Mouse (Mus musculus) MEL (cell line): ENCODE results near the gene Htatip2. TPM values are rescaled to one million over a fixed set of nuclear protein-coding genes. Genes with fewer than 3 reads are reported as not detected.

Experiments used
- DNase-seq: peaks from one replicate; pipeline ENCODE4 v3.0.0; 2011; ENCODE audit warnings: low read depth, low spot score
- H3K27ac ChIP-seq: 2 replicates; pipeline ENCODE4 v1.5.1; 2012; ENCODE audit warnings: low read depth, mild to moderate bottlenecking, control low read depth, low read length, moderate library complexity; ENCODE audit not compliant: control insufficient read depth
- H3K27me3 ChIP-seq, 2 experiments: fragments of 150-350 bp in 1 of 2; sonication (generic) in 1 of 2; 2 replicates each; pipeline ENCODE4 v1.6.1; 2012; ENCODE audit warnings: low read length in 2 of 2, mild to moderate bottlenecking in 2 of 2, improper control_type of control experiment in 1 of 2, moderate library complexity in 1 of 2; ENCODE audit not compliant: insufficient read depth in 2 of 2, control insufficient read depth in 1 of 2
- H3K36me3 ChIP-seq, 2 experiments: 2 replicates each; pipeline ENCODE4 v1.6.1; 2012 to 2014; ENCODE audit warnings: low read length in 2 of 2, improper control_type of control experiment in 1 of 2, inconsistent platforms in 1 of 2, mild to moderate bottlenecking in 1 of 2; ENCODE audit not compliant: insufficient read depth in 2 of 2, control insufficient read depth in 1 of 2
- H3K4me1 ChIP-seq, 2 experiments: fragments of 150-350 bp in 1 of 2; sonication (generic) in 1 of 2; 2 replicates each; pipeline ENCODE4 v1.6.1; 2012; ENCODE audit warnings: low read length in 2 of 2, improper control_type of control experiment in 1 of 2, mild to moderate bottlenecking in 1 of 2; ENCODE audit not compliant: insufficient read depth in 2 of 2, control insufficient read depth in 1 of 2
- H3K4me3 ChIP-seq, 2 experiments: fragments of 150-350 bp in 1 of 2; sonication (generic) in 1 of 2; 2 replicates each; pipeline ENCODE4 v1.5.1; 2012; ENCODE audit warnings: low read depth in 2 of 2, low read length in 2 of 2, mild to moderate bottlenecking in 2 of 2, moderate library complexity in 2 of 2, control low read depth in 1 of 2, improper control_type of control experiment in 1 of 2; ENCODE audit not compliant: control insufficient read depth in 1 of 2, insufficient read depth in 1 of 2
- H3K79me2 ChIP-seq: 2 replicates; pipeline ENCODE4 v1.6.1; 2012; ENCODE audit warnings: mild to moderate bottlenecking, low read length, moderate library complexity; ENCODE audit not compliant: control insufficient read depth, poor library complexity, insufficient read depth
- H3K9ac ChIP-seq: 2 replicates; pipeline ENCODE4 v1.6.1; 2012; ENCODE audit warnings: low read depth, mild to moderate bottlenecking, control low read depth, low read length, moderate library complexity; ENCODE audit not compliant: control insufficient read depth, poor library complexity, severe bottlenecking
- H3K9me3 ChIP-seq: fragments of 150-350 bp; sonication (generic); replicated peaks from 2 replicates; pipeline ENCODE4 v1.6.1; 2012; ENCODE audit warnings: mild to moderate bottlenecking, low read length, improper control_type of control experiment, moderate library complexity; ENCODE audit not compliant: insufficient read depth
- BHLHE40 ChIP-seq: IDR thresholded peaks from 2 replicates; pipeline ENCODE4 v1.6.1; 2012; ENCODE audit warnings: low read depth, mild to moderate bottlenecking, inconsistent platforms, low read length, improper control_type of control experiment, borderline replicate concordance
- CHD1 ChIP-seq: IDR thresholded peaks from 2 replicates; pipeline ENCODE4 v1.6.1; 2012; ENCODE audit warnings: low read depth, mild to moderate bottlenecking, inconsistent platforms, low read length, improper control_type of control experiment
- CHD2 ChIP-seq: IDR thresholded peaks from 2 replicates; pipeline ENCODE4 v1.6.1; 2011; ENCODE audit warnings: low read length, improper control_type of control experiment
- CTCF ChIP-seq, 3 experiments: IDR thresholded peaks in 2 of 3; conservative IDR thresholded peaks in 1 of 3; 2 replicates each; pipeline ENCODE4 v1.5.1; 2011 to 2012; ENCODE audit warnings: low read length in 3 of 3, low read depth in 2 of 3, mild to moderate bottlenecking in 2 of 3, improper control_type of control experiment in 1 of 3, inconsistent platforms in 1 of 3, mixed read lengths in 1 of 3, moderate library complexity in 1 of 3; ENCODE audit not compliant: control insufficient read depth in 1 of 3, insufficient read depth in 1 of 3, poor library complexity in 1 of 3, severe bottlenecking in 1 of 3
- ELF1 ChIP-seq: IDR thresholded peaks from 2 replicates; pipeline ENCODE4 v1.6.1; 2014; ENCODE audit warnings: low read depth, mild to moderate bottlenecking, inconsistent platforms, low read length, improper control_type of control experiment, moderate library complexity
- EP300 ChIP-seq, 2 experiments: IDR thresholded peaks; 2 replicates each; pipeline ENCODE4 v1.6.1; 2011; ENCODE audit warnings: improper control_type of control experiment in 2 of 2, low read length in 2 of 2, low read depth in 1 of 2, mild to moderate bottlenecking in 1 of 2
- GABPA ChIP-seq: IDR thresholded peaks from 2 replicates; pipeline ENCODE4 v1.6.1; 2012; ENCODE audit warnings: low read depth, mild to moderate bottlenecking, inconsistent platforms, low read length, improper control_type of control experiment, moderate library complexity
- HCFC1 ChIP-seq: IDR thresholded peaks from 2 replicates; pipeline ENCODE4 v1.6.1; 2012; ENCODE audit warnings: low read depth, mild to moderate bottlenecking, inconsistent platforms, low read length, improper control_type of control experiment, moderate library complexity
- KAT2A ChIP-seq: conservative IDR thresholded peaks from 2 replicates; pipeline ENCODE4 v1.6.1; 2012; ENCODE audit warnings: low read depth, low read length, improper control_type of control experiment, inconsistent platforms
- MAFK ChIP-seq: IDR thresholded peaks from 2 replicates; pipeline ENCODE4 v1.6.1; 2011; ENCODE audit warnings: low read depth, mild to moderate bottlenecking, low read length, improper control_type of control experiment, borderline replicate concordance
- MAX ChIP-seq: IDR thresholded peaks from 2 replicates; pipeline ENCODE4 v1.6.1; 2011; ENCODE audit warnings: low read length, improper control_type of control experiment
- MAZ ChIP-seq: IDR thresholded peaks from 2 replicates; pipeline ENCODE4 v1.6.1; 2012; ENCODE audit warnings: low read depth, mild to moderate bottlenecking, inconsistent platforms, low read length, improper control_type of control experiment
- MEF2A ChIP-seq: IDR thresholded peaks from 2 replicates; pipeline ENCODE4 v1.6.1; 2014; ENCODE audit warnings: low read depth, mild to moderate bottlenecking, inconsistent platforms, low read length, improper control_type of control experiment; ENCODE audit not compliant: poor library complexity, insufficient replicate concordance, severe bottlenecking; ENCODE audit errors: extremely low read depth
- NELFE ChIP-seq: IDR thresholded peaks from 2 replicates; pipeline ENCODE4 v1.6.1; 2011; ENCODE audit warnings: low read depth, low read length, improper control_type of control experiment
- POLR2A ChIP-seq, 2 experiments: IDR thresholded peaks; 2 replicates each; pipeline ENCODE4 v1.6.1; 2011 to 2012; ENCODE audit warnings: low read length in 2 of 2, mild to moderate bottlenecking in 2 of 2, control low read depth in 1 of 2, improper control_type of control experiment in 1 of 2, low read depth in 1 of 2, moderate library complexity in 1 of 2; ENCODE audit not compliant: control insufficient read depth in 1 of 2, insufficient read depth in 1 of 2, poor library complexity in 1 of 2
- POLR2AphosphoS5 ChIP-seq: IDR thresholded peaks from 2 replicates; pipeline ENCODE4 v1.6.1; 2012; ENCODE audit warnings: low read depth, borderline replicate concordance, mild to moderate bottlenecking, inconsistent platforms, low read length, moderate library complexity, mixed read lengths
- RCOR1 ChIP-seq: IDR thresholded peaks from 2 replicates; pipeline ENCODE4 v1.6.1; 2012; ENCODE audit warnings: low read depth, mild to moderate bottlenecking, inconsistent platforms, low read length, improper control_type of control experiment
- SIN3A ChIP-seq: IDR thresholded peaks from 2 replicates; pipeline ENCODE4 v1.6.1; 2012; ENCODE audit warnings: low read length, improper control_type of control experiment, inconsistent platforms
- TAL1 ChIP-seq: IDR thresholded peaks from 2 replicates; pipeline ENCODE4 v1.6.1; 2012; ENCODE audit warnings: mild to moderate bottlenecking, inconsistent platforms, low read length, moderate library complexity, mixed read lengths
- USF1 ChIP-seq: IDR thresholded peaks from 2 replicates; pipeline ENCODE4 v1.6.1; 2014; ENCODE audit warnings: low read depth, mild to moderate bottlenecking, inconsistent platforms, low read length, improper control_type of control experiment, moderate library complexity
- ZMIZ1 ChIP-seq: IDR thresholded peaks from 2 replicates; pipeline ENCODE4 v1.6.1; 2012; ENCODE audit warnings: low read depth, mild to moderate bottlenecking, inconsistent platforms, low read length, improper control_type of control experiment, moderate library complexity
- ZNF384 ChIP-seq: IDR thresholded peaks from 2 replicates; pipeline ENCODE4 v1.6.1; 2012; ENCODE audit warnings: low read depth, mild to moderate bottlenecking, inconsistent platforms, low read length, improper control_type of control experiment
- polyA plus RNA-seq, 2 experiments: library from polyadenylated mRNA; stranded (reverse) in 1 of 2; unstranded in 1 of 2; fragments of >175 nt in 1 of 2; fragments of >200 nt in 1 of 2; gene quantifications; 2 replicates each; pipeline versions ENCODE4 v1.2.1 to v1.2.4; 2012; ENCODE audit warnings: low replicate concordance in 2 of 2, low read depth in 1 of 2; ENCODE audit not compliant: insufficient read length in 2 of 2, insufficient read depth in 1 of 2, missing spikeins in 1 of 2
- total RNA-seq: library from RNA; depleted of rRNA; stranded (reverse); fragments of 300-350 nt; gene quantifications from 2 replicates; pipeline ENCODE4 v1.2.3, GENCODE M21; 2012

Gene Htatip2
- total and polyA plus RNA-seq, 3 experiments = 22.5 to 37.8 TPM; not detected in 1

- no peaks in the 10 kb centered on the region for H3K9me3 ChIP-seq
- H3K27ac ChIP-seq = no peak overlapping the region
- TF ChIP-seq TAL1 = no peak
- TF ChIP-seq MAX = no peak
- TF ChIP-seq CTCF (IDR thresholded peaks at IDR 0.05 in 2 of 3, conservative IDR thresholded peaks at IDR 0.05 in 1 of 3; ENCODE audit: control insufficient read depth in 1 of 3, insufficient read depth in 1 of 3, low read depth in 2 of 3, low read length in 3 of 3, poor library complexity in 1 of 3, severe bottlenecking in 1 of 3) = no peak
- no peak for TF ChIP-seq ZNF384
- TF ChIP-seq SIN3A = no peak
- no peak for TF ChIP-seq ZMIZ1
- TF ChIP-seq EP300 (IDR thresholded peaks at IDR 0.05; ENCODE audit: low read depth in 1 of 2, low read length in 2 of 2) = no peak
- TF ChIP-seq BHLHE40 = no peak
- TF ChIP-seq KAT2A = no peak
- TF ChIP-seq MAZ = no peak
- no peak for TF ChIP-seq RCOR1
- peaks cover 32 to 36% of the 10 kb centered on the region in 2 experiments for H3K4me1 ChIP-seq
- peaks cover 7% of the 10 kb centered on the region for H3K79me2 ChIP-seq
- H3K36me3 ChIP-seq = peaks cover 37 to 44% of the 10 kb centered on the region in 2 experiments
- no peak overlapping the region for H3K9ac ChIP-seq
- no peak overlapping the region for H3K4me3 ChIP-seq
- no peak for DNase-seq
- no peaks in the 10 kb centered on the region for H3K27me3 ChIP-seq
These were observed 7.3 kb downstream of the Htatip2 start for GRCm38 (mm10) chr7:49766166-49766565.

GRCm38 (mm10) chr7:49768509-49768908 is 9.6 kb downstream of the Htatip2 start:
- Histone ChIP-seq H3K9ac (no peak overlapping the region), H3K4me3 (no peak overlapping the region), H3K27me3 (no peaks in the 10 kb centered on the region), H3K79me2 (peaks cover 3% of the 10 kb centered on the region), H3K9me3 (no peaks in the 10 kb centered on the region), H3K36me3 (peaks cover 15 to 48% of the 10 kb centered on the region in 2 experiments), H3K27ac (no peak overlapping the region), H3K4me1 (peaks cover 14 to 15% of the 10 kb centered on the region in 2 experiments)
- no peak for DNase-seq
- TF ChIP-seq MEF2A = no peak
- TF ChIP-seq USF1 = no peak
- no peak for TF ChIP-seq GABPA
- TF ChIP-seq NELFE = no peak
- no peak for TF ChIP-seq POLR2A (IDR thresholded peaks at IDR 0.05; ENCODE audit: control insufficient read depth in 1 of 2, insufficient read depth in 1 of 2, low read depth in 1 of 2, low read length in 2 of 2, poor library complexity in 1 of 2)
- no peak for TF ChIP-seq CHD1
- TF ChIP-seq ELF1 = no peak
- TF ChIP-seq HCFC1 = no peak
- TF ChIP-seq CHD2 = no peak
- TF ChIP-seq EP300 (IDR thresholded peaks at IDR 0.05; ENCODE audit: low read depth in 1 of 2, low read length in 2 of 2) = no peak
- no peak for TF ChIP-seq MAFK
- no peak for TF ChIP-seq BHLHE40
- TF ChIP-seq POLR2AphosphoS5 = no peak
- TF ChIP-seq TAL1 = no peak
- TF ChIP-seq, all 39 proteins: peak for 0
